Mouse (Mus musculus) liver, embryonic 11.5 days (tissue): ENCODE measurements around the gene Trpv4. TPM values are rescaled to one million over a fixed set of nuclear protein-coding genes. Genes with fewer than 3 reads are reported as not detected.
A peak's percentile ranks its signal among the peaks of the same experiment; 100 is the strongest.

Source experiments
- ATAC-seq: fragments of 200-750 bp; cut with Nextera tagmentation; replicated peaks from 2 replicates; pipeline ENCODE4 v1.8.0; 2017; ENCODE audit warnings: moderate number of reproducible peaks, mild to moderate bottlenecking, moderate TSS enrichment, moderate library complexity; ENCODE audit not compliant: low FRiP score
- DNase-seq: peaks from one replicate; pipeline ENCODE4 v3.0.0-alpha.2; 2017; ENCODE audit warnings: low spot score
- H3K27ac ChIP-seq: fragments of 300-500 bp; sonication (generic); 2 replicates; pipeline ENCODE4 v1.5.1; 2014; ENCODE audit warnings: mild to moderate bottlenecking, low read depth, low read length, control low read depth
- H3K27me3 ChIP-seq: fragments of 300-500 bp; sonication (generic); replicated peaks from 2 replicates; pipeline ENCODE4 v1.6.1; 2014; ENCODE audit warnings: low read length, mixed read lengths; ENCODE audit not compliant: control insufficient read depth, insufficient read depth
- H3K36me3 ChIP-seq: fragments of 300-500 bp; sonication (generic); 2 replicates; pipeline ENCODE4 v1.6.1; 2014; ENCODE audit warnings: mild to moderate bottlenecking, low read length, moderate library complexity, mixed read lengths; ENCODE audit not compliant: control insufficient read depth, insufficient read depth
- H3K4me1 ChIP-seq: fragments of 300-500 bp; sonication (generic); replicated peaks from 2 replicates; pipeline ENCODE4 v1.6.1; 2014; ENCODE audit warnings: low read length, mixed read lengths; ENCODE audit not compliant: control insufficient read depth, insufficient read depth
- H3K4me2 ChIP-seq: fragments of 300-500 bp; sonication (generic); 2 replicates; pipeline ENCODE4 v1.6.1; 2014; ENCODE audit warnings: mild to moderate bottlenecking, control low read depth, moderate library complexity
- H3K4me3 ChIP-seq: fragments of 300-500 bp; sonication (generic); 2 replicates; pipeline ENCODE4 v1.5.1; 2014; ENCODE audit warnings: low read depth, low read length, control low read depth
- H3K9ac ChIP-seq: fragments of 300-500 bp; sonication (generic); 2 replicates; pipeline ENCODE4 v1.6.1; 2014; ENCODE audit warnings: low read depth, low read length, control low read depth
- H3K9me3 ChIP-seq: fragments of 300-500 bp; sonication (generic); 2 replicates; pipeline ENCODE4 v1.6.1; 2016; ENCODE audit warnings: low read length, inconsistent platforms, mixed read lengths; ENCODE audit not compliant: control insufficient read depth
- WGBS: fragments of 180-500 bp; shearing (Covaris S2); extraction: QIAGEN DNeasy Blood & Tissue Kit; methylation state at CpG from one replicate; pipeline ENCODE4 v1.1.7; 2014; 5-methylcytosine and 5-hydroxymethylcytosine counted together
- polyA plus RNA-seq: library from polyadenylated mRNA; unstranded; fragments of >200 nt; fragmentation: Nextera tagmentation; extraction: Ambion mirVana; gene quantifications from 2 replicates; pipeline ENCODE4 v1.2.1, GENCODE M21; 2014

Gene Trpv4
- polyA plus RNA-seq, 1 experiment from 2014 or later = 0.56 TPM

DNA sequence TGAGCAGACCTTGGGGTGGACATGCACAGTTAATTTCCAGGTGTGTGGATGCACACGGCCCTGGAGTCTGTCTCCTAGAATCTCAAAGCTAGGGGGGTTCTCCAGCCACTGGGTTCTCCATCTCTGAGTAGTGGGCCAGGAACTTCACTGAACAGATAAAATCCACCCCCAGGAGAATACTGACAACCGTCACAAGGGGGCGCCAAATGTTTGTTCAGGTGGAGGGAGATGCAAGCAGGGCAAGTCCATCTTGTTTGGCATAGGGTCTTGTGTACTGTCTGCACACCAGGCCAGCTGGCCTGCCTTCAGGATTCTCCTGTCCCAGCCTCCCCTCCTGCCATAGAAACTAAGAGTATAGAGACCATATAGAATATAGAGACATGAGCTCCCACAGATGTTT, 32.6 kb downstream of the Trpv4 start:
- Histone ChIP-seq H3K9me3 (no peaks in the 10 kb centered on the region), H3K36me3 (no peaks in the 10 kb centered on the region), H3K27ac (no peak overlapping the region), H3K4me1 (no peaks in the 10 kb centered on the region), H3K9ac (no peak overlapping the region), H3K27me3 (no peaks in the 10 kb centered on the region; the same call in 1 of the 2 replicates), H3K4me2 (no peak overlapping the region), H3K4me3 (no peak overlapping the region)
- peak; percentile 60 for DNase-seq
- no peak for ATAC-seq
- 17% methylated on average over 3 of the region's 3 CpGs for WGBS

- no peak for ATAC-seq
- DNase-seq = no peak
Observed at GRCm38 (mm10) chr5:114620305-114620704, 37.9 kb downstream of the Trpv4 start.

GRCm38 (mm10) chr5:114618851-114619250, 39.4 kb downstream of the Trpv4 start:
- Histone ChIP-seq H3K4me2 (no peak overlapping the region), H3K4me3 (no peak overlapping the region), H3K9ac (no peak overlapping the region), H3K27ac (no peak overlapping the region), H3K4me1 (peaks cover 10% of the 10 kb centered on the region), H3K9me3 (no peaks in the 10 kb centered on the region), H3K36me3 (no peaks in the 10 kb centered on the region), H3K27me3 (0 out of 2 replicates have a peak, but pooled peaks cover 2% of the 10 kb centered on the region)
- DNase-seq (peak; percentile 70), ATAC-seq (no peak)
- WGBS = 24% methylated on average over 8 of the region's 8 CpGs

More at GRCm38 (mm10) chr5:114620305-114620704, 37.9 kb downstream of the Trpv4 start:
- no peak overlapping the region for H3K4me2 ChIP-seq
- H3K9me3 ChIP-seq = no peaks in the 10 kb centered on the region
- H3K4me3 ChIP-seq = no peak overlapping the region
- H3K27ac ChIP-seq = no peak overlapping the region
- no peaks in the 10 kb centered on the region for H3K36me3 ChIP-seq
- H3K9ac ChIP-seq = no peak overlapping the region
- no peaks in the 10 kb centered on the region; the same call in 1 of the 2 replicates for H3K4me1 ChIP-seq
- 39% methylated on average over 6 of the region's 6 CpGs for WGBS
- H3K27me3 ChIP-seq = 0 out of 2 replicates have a peak, but pooled peaks cover 2% of the 10 kb centered on the region

- H3K4me2 ChIP-seq = no peak overlapping the region
- no peak overlapping the region for H3K9ac ChIP-seq
- DNase-seq = no peak
- no peaks in the 10 kb centered on the region for H3K9me3 ChIP-seq
- H3K27me3 ChIP-seq = 0 out of 2 replicates have a peak, but pooled peaks cover 2% of the 10 kb centered on the region
- peaks cover 13% of the 10 kb centered on the region for H3K4me1 ChIP-seq
- H3K27ac ChIP-seq = no peak overlapping the region
- 69% methylated on average over 12 of the region's 12 CpGs for WGBS
- H3K36me3 ChIP-seq = no peaks in the 10 kb centered on the region
- H3K4me3 ChIP-seq = no peak overlapping the region
- ATAC-seq = no peak
Observed at GRCm38 (mm10) chr5:114617809-114618208, 40.4 kb downstream of the Trpv4 start.

- no peak overlapping the region for H3K4me3 ChIP-seq
- 0 out of 2 replicates have a peak, but pooled peaks cover 2% of the 10 kb centered on the region for H3K27me3 ChIP-seq
- ATAC-seq (peak; percentile 56), DNase-seq (no peak)
- H3K9ac ChIP-seq = no peak overlapping the region
- no peaks in the 10 kb centered on the region for H3K9me3 ChIP-seq
- 68% methylated on average over 11 of the region's 11 CpGs for WGBS
- H3K27ac ChIP-seq = no peak overlapping the region
- peaks cover 13% of the 10 kb centered on the region for H3K4me1 ChIP-seq
- H3K4me2 ChIP-seq = no peak overlapping the region
- no peaks in the 10 kb centered on the region for H3K36me3 ChIP-seq
Observed at GRCm38 (mm10) chr5:114616336-114617061, 41.7 kb downstream of the Trpv4 start.

DNA sequence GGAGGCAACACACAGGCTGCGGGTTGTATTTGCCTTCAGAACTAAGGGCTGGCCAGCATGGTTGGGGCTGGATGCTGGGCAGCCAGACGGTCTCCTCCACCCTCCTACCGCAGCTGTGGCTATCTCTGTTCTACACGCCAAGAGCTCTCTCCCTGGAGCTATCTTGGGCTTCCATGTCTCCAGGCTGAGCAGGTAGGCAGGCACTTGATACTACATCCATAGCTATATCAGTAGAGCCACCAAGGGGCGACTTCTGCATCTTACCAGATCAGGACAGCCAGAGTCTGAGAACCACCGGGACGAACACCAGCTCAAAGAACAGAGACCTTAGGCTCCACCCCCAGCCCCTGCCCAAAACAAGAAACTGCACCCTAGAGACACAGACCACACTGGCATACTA, 43.4 kb downstream of the Trpv4 start:
- Histone ChIP-seq H3K27me3 (peaks cover 2% of the 10 kb centered on the region; the same call in 1 of the 2 replicates), H3K36me3 (no peaks in the 10 kb centered on the region), H3K9me3 (no peaks in the 10 kb centered on the region), H3K4me2 (peak overlapping the region; percentile 37), H3K9ac (no peak overlapping the region; the same call in 1 of the 2 replicates), H3K4me1 (peaks cover 13% of the 10 kb centered on the region), H3K4me3 (no peak overlapping the region), H3K27ac (peak overlapping the region; percentile 65)
- DNase-seq = no peak
- 41% methylated on average over 7 of the region's 7 CpGs for WGBS
- peak; percentile 90 for ATAC-seq

DNA sequence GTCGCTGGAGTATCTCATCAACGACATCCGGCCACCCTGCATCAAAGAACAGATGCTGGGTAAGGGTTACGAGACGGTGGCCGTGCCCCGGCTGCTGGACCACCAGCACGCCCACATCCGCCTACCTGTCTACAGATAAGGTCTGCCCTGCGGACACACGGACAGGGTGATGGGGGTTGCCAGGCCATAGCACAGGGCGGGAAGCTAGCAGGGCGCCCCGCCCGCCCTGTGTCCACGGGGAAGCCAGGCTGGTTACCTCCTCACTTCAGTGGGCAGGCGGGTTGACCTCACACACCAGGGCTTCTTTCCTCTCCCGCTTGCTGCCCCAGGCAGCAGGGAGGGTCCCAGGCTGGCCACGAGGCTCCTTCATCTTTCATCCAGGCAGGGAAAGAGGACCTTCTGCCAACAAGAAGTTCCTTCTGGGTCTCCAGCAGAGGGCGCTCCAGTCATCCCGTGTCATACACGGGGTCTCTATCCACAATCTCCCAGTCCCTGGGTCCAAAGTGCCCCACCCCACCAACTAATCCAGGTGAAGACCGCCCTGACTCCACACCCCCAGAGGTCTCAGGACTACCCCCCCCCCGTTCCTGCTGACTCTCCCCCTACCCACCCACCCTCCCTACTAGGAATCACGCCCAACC, 46.1 kb downstream of the Trpv4 start:
- no peak for DNase-seq
- no peaks in the 10 kb centered on the region for H3K36me3 ChIP-seq
- no peaks in the 10 kb centered on the region for H3K9me3 ChIP-seq

GRCm38 (mm10) chr5:114611256-114611655, 47.0 kb downstream of the Trpv4 start:
- Histone ChIP-seq H3K9me3 (no peaks in the 10 kb centered on the region), H3K36me3 (no peaks in the 10 kb centered on the region), H3K27ac (no peak overlapping the region), H3K27me3 (no peaks in the 10 kb centered on the region; the same call in 1 of the 2 replicates), H3K9ac (no peak overlapping the region), H3K4me2 (no peak overlapping the region), H3K4me3 (no peak overlapping the region), H3K4me1 (peaks cover 13% of the 10 kb centered on the region)
- ATAC-seq (no peak), DNase-seq (no peak)
- 72% methylated on average over 10 of the region's 10 CpGs for WGBS

More for the DNA sequence above, 46.1 kb downstream of the Trpv4 start:
- no peak overlapping the region for H3K27ac ChIP-seq
- peaks cover 13% of the 10 kb centered on the region for H3K4me1 ChIP-seq
- ATAC-seq = no peak
- H3K4me3 ChIP-seq = no peak overlapping the region
- no peak overlapping the region for H3K9ac ChIP-seq
- no peaks in the 10 kb centered on the region; the same call in 1 of the 2 replicates for H3K27me3 ChIP-seq
- no peak overlapping the region; the same call in 1 of the 2 replicates for H3K4me2 ChIP-seq
- WGBS = 43% methylated on average over 25 of the region's 25 CpGs
